Mouse (Mus musculus) T-cell, adult 2 months (primary cell): ENCODE measurements around the gene Ap2a2.
"Not testable (repeated sequence)": the region's sequence is repeated elsewhere in the genome, so short reads cannot be mapped to it uniquely, and the experiment has no call there.

Experiments
- DNase-seq: peaks from one replicate; pipeline ENCODE4 v3.0.0; 2022; ENCODE audit warnings: low spot score

Ap2a2 gene

DNA sequence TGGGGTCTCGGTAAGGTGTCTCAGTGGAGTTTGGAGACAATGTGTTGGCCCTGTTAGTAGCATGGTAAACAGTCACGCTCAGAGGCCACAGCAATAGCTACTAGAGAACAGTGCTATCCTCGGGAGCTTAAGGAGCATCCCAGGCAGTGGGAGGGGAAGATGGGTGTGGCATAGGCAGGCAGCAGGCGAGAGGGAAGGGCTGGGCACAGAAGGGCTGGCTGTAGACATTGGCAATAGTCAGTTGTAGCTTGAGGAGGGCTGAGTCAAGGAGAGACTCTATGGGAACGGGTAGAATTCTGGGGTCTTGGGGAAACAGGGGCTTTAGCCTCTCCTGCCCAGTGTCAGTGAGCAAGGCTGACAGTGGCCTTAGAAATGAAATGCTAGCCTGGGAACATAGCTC lies 100.2 kb downstream of the Ap2a2 start:
- no peak for DNase-seq

DNA sequence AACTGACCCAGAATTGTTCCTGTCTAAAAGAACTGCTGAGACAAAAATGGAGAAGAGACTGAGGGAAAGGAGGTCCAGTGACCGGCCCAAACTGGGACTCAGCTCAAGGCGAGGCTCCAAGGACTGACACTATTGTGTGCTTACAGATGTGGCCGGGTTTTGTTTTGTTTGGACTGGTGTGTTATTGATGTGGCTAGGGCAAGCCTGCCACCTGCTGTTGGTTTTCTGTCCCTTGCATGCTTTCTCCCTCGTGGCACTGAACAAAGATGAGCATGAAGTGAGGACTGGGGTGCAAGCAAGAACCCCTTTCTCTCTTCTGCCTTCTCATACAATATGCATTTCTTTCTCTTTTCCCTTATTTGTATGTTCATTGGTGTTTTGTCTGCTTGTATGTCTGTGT lies 104.2 kb downstream of the Ap2a2 start:
- peak; percentile 50 for DNase-seq

DNA sequence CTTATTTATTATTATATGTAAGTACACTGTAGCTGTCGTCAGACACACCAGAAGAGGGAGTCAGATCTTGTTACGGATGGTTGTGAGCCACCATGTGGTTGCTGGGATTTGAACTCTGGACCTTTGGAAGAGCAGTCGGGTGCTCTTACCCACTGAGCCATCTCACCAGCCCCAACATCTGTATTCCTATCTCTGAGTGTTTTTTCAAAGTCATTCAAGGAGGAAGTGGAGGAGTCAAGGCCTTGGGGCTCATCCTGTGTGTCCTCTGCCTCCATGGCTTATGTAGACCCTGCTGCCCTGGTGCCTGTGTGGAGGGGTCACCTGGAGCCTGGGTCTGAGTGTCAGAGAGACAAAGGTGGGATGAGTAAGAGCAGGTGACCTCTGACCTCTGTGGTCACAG lies 107.1 kb downstream of the Ap2a2 start:
- DNase-seq = not testable (repeated sequence)

DNA sequence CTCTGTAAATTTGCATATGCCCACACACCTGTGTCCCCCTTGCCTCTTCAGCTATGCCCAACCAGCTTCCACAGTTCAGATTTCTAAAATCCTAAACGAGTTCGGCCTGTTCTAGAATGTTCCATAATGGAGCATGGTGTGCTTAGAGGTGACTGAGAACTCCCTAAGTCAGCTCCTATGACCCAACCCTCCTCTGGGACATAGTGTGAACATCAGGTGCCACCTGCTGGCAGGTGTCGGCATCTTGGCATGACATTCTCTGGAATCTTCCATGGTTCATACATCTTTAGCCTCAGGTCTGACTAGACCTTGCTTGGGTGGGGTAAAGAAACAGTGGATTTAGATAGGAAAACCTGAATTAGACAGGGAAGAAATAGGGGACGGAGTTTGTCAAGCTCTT lies 109.0 kb downstream of the Ap2a2 start:
- peak; percentile 11 for DNase-seq

DNA sequence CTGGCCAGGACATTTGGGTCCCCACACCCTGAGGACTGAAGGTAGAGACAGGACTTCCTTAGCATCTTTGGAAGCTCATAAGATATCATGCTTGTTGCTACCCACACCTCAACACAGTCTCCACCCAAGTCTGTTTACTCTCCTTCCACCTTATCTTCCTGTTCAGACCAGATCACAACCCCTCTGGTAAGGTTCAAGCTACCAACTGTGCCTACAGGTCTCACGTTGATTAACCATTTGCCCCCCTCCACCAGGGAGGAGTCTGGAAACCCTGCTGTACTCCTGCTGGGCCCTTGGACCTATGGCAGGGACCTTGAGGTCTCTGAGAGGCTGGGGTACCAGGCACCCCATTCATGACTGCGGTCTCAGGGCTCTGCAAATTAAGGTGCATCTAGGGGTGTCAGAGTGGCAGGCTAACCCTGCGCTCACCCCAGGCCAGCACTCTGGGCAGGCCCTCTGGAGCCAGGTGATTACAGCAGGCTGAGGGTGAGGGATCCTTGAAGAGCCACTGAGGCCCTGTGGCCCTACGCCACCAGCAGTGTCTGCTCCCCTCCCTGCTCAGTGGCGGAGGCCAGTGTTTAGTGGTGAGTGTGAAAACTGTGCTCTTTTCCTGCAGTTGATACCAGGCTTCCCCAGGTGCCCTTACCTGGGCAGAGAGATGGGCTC lies 109.8 kb downstream of the Ap2a2 start:
- no peak for DNase-seq

DNA sequence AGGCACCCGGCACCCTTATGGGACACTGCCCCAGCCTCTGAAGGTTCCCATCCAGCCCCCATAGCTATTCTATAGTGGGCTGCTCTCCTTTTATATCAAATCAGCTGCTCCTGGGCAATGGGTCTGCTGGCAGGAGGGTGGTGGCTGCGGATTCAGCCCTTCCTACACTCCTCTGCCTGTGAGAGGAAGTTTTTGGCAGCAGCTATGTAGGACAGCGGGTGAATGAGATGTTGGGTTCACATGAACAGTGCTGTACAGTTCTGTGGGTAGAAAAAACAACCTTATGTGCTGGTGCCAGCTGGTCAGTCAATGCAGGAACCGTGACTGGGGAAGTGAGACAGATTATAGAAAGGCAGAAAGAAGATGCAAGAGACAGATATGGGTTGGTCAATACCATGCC lies 116.9 kb downstream of the Ap2a2 start:
- DNase-seq = no peak
